Mouse (Mus musculus) granulocyte monocyte progenitor cell, adult 5-6 weeks (primary cell): ENCODE measurements at regions not wholly inside any gene's neighbourhood (a gene's known extent, or its start where the extent isn't known, plus 50 kb on each side); places are given as distances from the start of the nearest gene placed in this dataset.

Source experiments
- ATAC-seq: replicated peaks from 2 replicates; pipeline ENCODE4 v1.8.0; 2016; ENCODE audit warnings: mild to moderate bottlenecking, moderate TSS enrichment, inconsistent platforms; ENCODE audit not compliant: poor library complexity, severe bottlenecking

GRCm38 (mm10) chr5:7428291-7428690, 83.7 kb upstream of the Zfp804b start:
- ATAC-seq: no peak

GRCm38 (mm10) chr5:7436461-7436860, 91.9 kb upstream of the Zfp804b start:
- no peak for ATAC-seq

- ATAC-seq: no peak
Measured at GRCm38 (mm10) chr5:7448001-7448400, 103.4 kb upstream of the Zfp804b start.

GRCm38 (mm10) chr5:7454896-7455295, 110.3 kb upstream of the Zfp804b start:
- peak; percentile 75 for ATAC-seq

- ATAC-seq: peak; percentile 74
Measured at GRCm38 (mm10) chr5:7457102-7457501, 112.5 kb upstream of the Zfp804b start.

DNA sequence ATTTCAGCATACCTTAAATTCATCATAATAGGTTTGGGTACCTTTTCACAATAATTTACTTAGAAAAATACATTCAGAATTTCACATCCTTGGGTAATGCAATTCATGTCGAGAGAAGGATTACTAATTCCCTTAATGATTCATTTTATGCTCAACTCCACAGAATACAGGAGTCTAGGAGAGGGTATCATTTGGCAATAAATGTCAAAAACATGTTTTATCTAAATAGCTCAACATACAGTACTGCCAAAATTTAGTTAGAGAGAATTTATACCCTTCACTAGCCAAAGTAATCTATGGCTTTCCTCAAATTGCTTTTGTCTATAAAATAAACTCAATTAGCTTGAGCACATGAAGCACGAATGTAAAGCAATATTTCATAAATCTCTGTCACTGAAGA, 144.6 kb upstream of the Zfp804b start:
- no peak for ATAC-seq

- no peak for ATAC-seq
Measured at GRCm38 (mm10) chr5:7489602-7490001, 145.0 kb upstream of the Zfp804b start.

DNA sequence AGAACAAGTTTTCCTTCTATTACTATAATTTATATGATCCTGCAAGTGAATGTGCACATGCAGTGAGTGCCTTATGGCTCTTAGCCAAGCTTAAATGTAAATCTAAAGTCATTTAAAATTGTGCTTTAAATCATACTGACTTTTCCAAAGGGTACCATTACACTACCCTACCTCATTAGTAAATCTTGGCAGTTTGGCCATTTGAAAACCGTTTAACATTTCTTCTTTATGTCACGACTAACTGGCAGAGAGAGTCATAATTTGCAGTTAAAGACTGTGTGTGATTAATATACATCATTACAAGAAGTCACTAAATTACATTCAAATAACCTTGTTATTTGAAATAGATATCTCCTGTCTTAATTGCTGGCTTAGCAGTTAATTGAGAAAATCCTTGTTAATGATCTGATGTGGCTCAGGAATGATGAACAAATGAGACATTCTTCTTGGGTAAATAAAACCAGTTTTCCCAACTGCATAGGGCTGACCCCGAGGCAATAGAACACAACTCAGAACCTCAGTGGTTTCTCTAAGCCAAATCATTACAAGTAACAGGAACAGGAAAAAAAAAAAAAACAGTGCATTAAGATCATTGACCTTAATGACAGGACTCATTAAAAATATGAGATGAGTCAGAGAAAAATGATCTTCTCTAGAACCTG, 173.1 kb upstream of the Zfp804b start:
- no peak for ATAC-seq

DNA sequence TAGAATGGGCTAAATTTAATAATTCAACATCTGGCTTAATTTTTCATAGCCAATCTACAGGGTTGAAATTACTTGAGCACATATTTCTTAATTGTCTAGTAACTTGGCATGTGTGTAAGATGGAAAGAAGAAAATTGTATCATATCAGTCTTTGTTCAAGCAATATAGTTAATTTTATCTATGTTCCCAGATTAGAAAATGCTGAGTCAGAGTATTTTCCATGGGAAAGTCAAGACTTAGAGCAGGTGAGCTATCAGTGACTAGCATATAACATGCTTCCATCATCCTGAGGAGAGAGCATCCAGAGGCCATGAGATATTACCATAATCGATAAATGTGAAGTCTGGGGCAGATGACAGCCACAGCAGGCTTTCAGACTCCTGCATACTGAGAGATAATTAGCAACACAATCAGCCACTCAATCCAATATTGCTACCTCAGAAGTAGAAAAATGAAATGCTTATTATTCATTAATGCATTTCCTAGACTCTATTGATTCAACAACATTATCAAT, 188.2 kb upstream of the Zfp804b start:
- ATAC-seq: no peak

DNA sequence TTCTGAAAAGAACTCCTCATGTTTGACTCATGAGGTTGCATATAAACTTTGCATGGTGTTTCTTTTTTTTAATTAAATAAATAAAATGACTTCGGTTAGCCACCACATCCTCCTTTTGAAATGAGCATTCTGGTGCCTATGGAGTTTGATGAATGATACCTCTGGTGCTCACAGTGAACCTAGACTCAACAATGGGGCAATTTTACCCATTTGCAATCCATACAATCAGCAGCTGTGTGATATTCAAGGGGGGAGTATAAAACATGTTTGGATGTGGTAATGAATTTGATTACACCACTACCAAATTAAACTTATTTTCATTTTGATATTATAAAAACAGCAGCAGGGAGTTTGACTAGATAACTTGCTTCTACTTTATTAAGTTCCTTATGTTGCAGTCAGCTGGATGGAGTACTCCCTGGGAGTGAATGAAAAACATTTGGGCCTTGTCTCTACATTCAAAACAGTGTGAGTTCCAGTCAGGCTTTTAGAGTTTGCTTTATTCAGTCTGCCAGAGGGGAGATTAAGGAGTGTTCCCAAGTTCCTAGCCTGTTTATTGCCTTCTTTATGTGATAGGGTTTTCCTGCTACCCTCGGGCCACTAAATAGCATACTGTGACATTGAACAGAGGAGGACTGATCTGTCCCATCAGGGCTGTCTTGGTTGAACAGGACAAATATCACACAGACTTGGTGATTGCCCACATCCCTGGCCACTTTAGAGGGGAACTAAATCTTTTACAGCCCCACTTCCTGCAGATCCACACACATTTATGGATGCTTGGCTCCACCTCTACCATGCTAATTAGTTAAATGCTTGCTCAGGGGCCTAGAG, 195.5 kb upstream of the Zfp804b start:
- no peak for ATAC-seq

DNA sequence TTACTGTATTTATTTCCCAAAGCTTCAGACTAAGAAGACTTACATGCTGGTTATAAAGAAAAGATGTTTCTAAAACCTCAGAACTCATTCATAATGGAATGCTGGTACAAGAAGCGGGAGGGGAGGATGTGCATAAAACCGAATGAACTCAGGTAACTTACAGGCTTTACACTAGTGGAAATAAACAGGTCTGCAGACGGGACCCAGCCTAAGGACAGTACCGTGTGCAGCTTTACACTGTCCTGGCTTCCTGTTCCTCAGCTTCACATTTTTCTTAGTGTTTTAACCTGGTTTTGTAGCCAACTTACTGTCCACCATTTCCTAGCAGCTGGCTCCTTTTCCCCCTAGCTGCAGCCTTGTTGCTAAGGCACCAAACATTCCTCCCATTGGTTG, 196.1 kb upstream of the Zfp804b start:
- ATAC-seq: no peak

DNA sequence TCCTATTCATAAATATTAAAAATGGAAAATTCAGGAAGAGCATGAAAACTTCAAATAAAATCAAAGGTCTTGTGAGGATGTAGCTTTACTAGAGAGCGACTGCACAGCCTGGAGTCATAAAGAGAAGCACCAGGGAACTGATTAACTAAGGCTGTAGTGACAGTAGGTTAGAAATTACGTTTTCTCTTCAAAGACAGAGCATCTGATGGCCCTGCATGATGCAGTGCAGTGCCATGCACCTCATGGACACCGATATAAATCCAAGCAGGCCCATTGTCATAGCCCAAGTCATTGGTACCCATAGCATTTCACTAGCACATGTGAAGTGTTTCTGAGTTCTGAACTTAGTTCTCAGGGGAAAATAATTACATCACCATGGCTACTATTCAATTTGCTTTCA, 199.3 kb upstream of the Zfp804b start:
- ATAC-seq: no peak

DNA sequence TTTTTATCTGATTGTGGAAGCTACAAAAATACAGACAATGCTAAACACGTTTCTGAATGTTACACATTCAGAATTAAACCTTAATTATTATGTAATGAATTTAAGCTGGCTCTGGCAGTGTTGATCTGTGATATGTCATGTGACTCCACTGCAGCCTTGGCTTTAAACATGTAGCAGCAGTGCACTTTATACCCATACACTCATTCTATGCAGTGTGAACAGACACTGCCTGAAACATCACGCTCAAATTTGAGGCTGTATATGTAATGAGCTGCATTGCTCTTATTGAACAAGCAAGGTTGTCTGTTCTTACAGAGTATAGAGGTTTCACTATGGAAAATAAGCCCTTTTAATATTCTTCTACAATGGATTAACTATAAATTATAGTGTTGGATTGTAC, 235.9 kb upstream of the Zfp804b start:
- no peak for ATAC-seq

GRCm38 (mm10) chr5:7586547-7586946, 242.0 kb upstream of the Zfp804b start:
- ATAC-seq: no peak

- no peak for ATAC-seq
Measured at GRCm38 (mm10) chr5:7600418-7600817, 255.9 kb upstream of the Zfp804b start.

DNA sequence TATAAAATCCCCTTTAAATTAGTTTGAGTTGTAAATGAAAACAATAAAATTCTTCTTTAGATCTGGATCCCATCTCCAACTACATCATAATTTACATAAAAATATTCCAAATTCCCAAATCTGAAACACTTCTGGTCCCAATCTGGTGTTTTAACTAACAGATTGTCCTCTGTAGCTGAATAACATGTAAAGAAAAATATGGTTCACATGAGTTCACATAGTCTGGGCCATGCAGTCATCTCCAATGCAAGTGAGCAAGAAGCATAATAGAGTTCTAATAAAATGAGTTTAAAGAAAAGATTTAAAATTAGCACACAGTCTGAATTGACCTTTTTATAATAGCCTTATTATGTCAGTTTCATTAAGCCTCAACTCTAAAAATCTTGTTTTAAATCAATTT, 263.0 kb upstream of the Zfp804b start:
- no peak for ATAC-seq

DNA sequence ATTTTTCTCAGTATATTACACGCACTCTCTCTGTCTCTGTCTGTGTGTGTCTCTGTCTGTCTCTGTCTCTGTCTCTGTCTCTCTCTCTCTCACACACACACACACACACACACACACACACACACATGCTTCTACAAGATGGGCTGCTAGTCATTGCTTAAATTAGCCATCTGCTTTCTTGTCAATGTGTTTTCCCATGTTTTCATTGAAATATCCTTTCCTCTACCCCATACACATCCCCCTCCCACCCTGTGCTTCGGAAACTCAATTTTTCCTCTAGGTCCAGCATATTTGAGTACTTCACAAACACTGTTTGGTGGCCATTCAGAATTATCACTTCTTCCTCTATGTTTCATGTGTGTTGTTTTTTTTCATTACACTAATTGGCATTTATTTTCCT, 263.4 kb upstream of the Zfp804b start:
- no peak for ATAC-seq

GRCm38 (mm10) chr5:7655280-7655679, 305.0 kb upstream of the Steap4 start:
- no peak for ATAC-seq

GRCm38 (mm10) chr5:7701776-7702175, 258.5 kb upstream of the Steap4 start:
- ATAC-seq: no peak

DNA sequence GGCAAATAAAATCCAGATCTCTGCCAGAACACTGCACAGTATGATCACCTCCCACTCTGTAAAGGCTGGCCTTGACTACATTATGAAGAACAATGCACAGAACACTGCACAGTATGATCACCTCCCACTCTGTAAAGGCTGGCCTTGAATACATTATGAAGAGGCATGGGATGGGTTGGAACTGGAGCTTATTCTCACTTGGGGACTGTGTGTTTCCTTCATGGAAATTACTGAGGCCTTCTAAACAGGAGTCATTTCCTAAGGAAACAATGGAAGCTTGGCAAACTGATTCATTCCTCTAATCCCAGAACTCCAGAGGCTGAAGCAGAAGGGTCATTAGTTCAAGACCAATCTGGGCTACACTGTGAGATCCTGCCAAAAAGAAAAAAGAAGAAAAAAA, 240.7 kb upstream of the Steap4 start:
- no peak for ATAC-seq

- ATAC-seq: no peak
Measured at GRCm38 (mm10) chr5:7720061-7720460, 240.2 kb upstream of the Steap4 start.

GRCm38 (mm10) chr5:7720688-7721087, 239.6 kb upstream of the Steap4 start:
- ATAC-seq: no peak
